23 mouse cellular contexts compared by ENCODE assay signal in genomic region chr7:125442323-125442722, GRCm38 (mm10). TPM values are rescaled to one million over a fixed set of nuclear protein-coding genes. Genes with fewer than 3 reads are reported as not detected.
DNase-seq lines count a peak whose midpoint lies in the region; ATAC-seq and TF ChIP-seq lines count a peak whose summit lies in the region.
"Had no signal": no experiment of that assay in that cellular context is flagged by ENCODE, and none has a peak within 500 bp of the region (broad histone marks: within the 10 kb centered on the region; RNA-seq: fewer than 3 reads in every experiment).

No protein-coding gene starts in this region.

- no peak overlapping the region for H3K4me3 ChIP-seq in lung, embryonic 14.5 days (ENCODE audit: low read depth, low read length)
- H3K4me3 ChIP-seq in lung, embryonic 16.5 days (ENCODE audit: low read length), result no peak overlapping the region
- H3K4me3 ChIP-seq: embryonic facial prominence, embryonic 13.5 days; embryonic facial prominence, embryonic 15.5 days; erythroblast, embryonic 14.5 days; forebrain, embryonic 10.5 days; forebrain, embryonic 12.5 days had no signal

- no peak overlapping the region for H3K4me2 ChIP-seq in lung, embryonic 14.5 days
- H3K4me2 ChIP-seq in lung, embryonic 16.5 days (ENCODE audit: low read depth, low read length), result no peak overlapping the region
- H3K4me2 ChIP-seq: embryonic facial prominence, embryonic 13.5 days; embryonic facial prominence, embryonic 15.5 days; forebrain, embryonic 12.5 days had no signal

- peak overlapping the region; percentile 42; the same call in 1 of the 2 replicates for H3K27ac ChIP-seq in lung, embryonic 14.5 days (ENCODE audit: low read depth)
- H3K27ac ChIP-seq in lung, embryonic 16.5 days (ENCODE audit: low read length), result peak overlapping the region; percentile 53; the same call in 1 of the 2 replicates
- H3K27ac ChIP-seq: embryonic facial prominence, embryonic 13.5 days; embryonic facial prominence, embryonic 15.5 days; forebrain, embryonic 10.5 days; forebrain, embryonic 12.5 days had no signal

- no peak overlapping the region for H3K9ac ChIP-seq in lung, embryonic 14.5 days
- no peak overlapping the region for H3K9ac ChIP-seq in lung, embryonic 16.5 days (ENCODE audit: low read length)
- H3K9ac ChIP-seq: embryonic facial prominence, embryonic 13.5 days; embryonic facial prominence, embryonic 15.5 days; forebrain, embryonic 12.5 days had no signal

- peaks cover 14% of the 10 kb centered on the region for H3K4me1 ChIP-seq in lung, embryonic 14.5 days (ENCODE audit: insufficient read depth)
- peaks cover 14% of the 10 kb centered on the region for H3K4me1 ChIP-seq in lung, embryonic 16.5 days (replicated peaks; ENCODE audit: control insufficient read depth, insufficient read depth, low read length)

- WGBS in lung, embryonic 14.5 days, result 45% methylated on average over 4 of the region's 4 CpGs
- WGBS in lung, embryonic 16.5 days, result 44% methylated on average over 4 of the region's 4 CpGs

- TF ChIP-seq CTCF in lung, embryonic 14.5 days (IDR thresholded peaks at IDR 0.05; ENCODE audit: low read depth), result no peak

- peaks cover 5% of the 10 kb centered on the region; the same call in 1 of the 2 replicates for H3K9me3 ChIP-seq in lung, embryonic 14.5 days (ENCODE audit: low read depth, low read length)
- peaks cover 4% of the 10 kb centered on the region; the same call in 1 of the 2 replicates for H3K9me3 ChIP-seq in lung, embryonic 16.5 days (ENCODE audit: control insufficient read depth, low read length)
- H3K9me3 ChIP-seq: embryonic facial prominence, embryonic 13.5 days; embryonic facial prominence, embryonic 15.5 days; forebrain, embryonic 10.5 days; forebrain, embryonic 12.5 days had no signal

- no peaks in the 10 kb centered on the region for H3K36me3 ChIP-seq in lung, embryonic 14.5 days (ENCODE audit: insufficient read depth)
- H3K36me3 ChIP-seq in lung, embryonic 16.5 days (ENCODE audit: control insufficient read depth, insufficient read depth, low read length), result no peaks in the 10 kb centered on the region
- H3K36me3 ChIP-seq: embryonic facial prominence, embryonic 13.5 days had no signal

- DNase-seq in lung, embryonic 14.5 days, result peak; percentile 84
- DNase-seq in lung, adult 18-20 months, result no peak
- no peak for DNase-seq in lung, postnatal 10 days
- peak; percentile 13 for DNase-seq in brain, adult 2 months (ENCODE audit: low read depth, low spot score)
- no peak for DNase-seq in frontal cortex, postnatal 14 days (ENCODE audit: low spot score in 2 of 2)
- DNase-seq: adrenal gland, adult 2 months; adrenal gland, postnatal 10 days; adrenal gland, postnatal 25 days; cerebellum, adult 11 months; cerebellum, adult 18-20 months; cerebellum, adult 8-10 months; cerebellum, postnatal 14 days; cerebellum, postnatal 36 days; embryo, embryonic 11 days had no signal

- no peaks in the 10 kb centered on the region for H3K27me3 ChIP-seq in lung, embryonic 14.5 days (ENCODE audit: insufficient read depth, low read length)
- H3K27me3 ChIP-seq in lung, embryonic 16.5 days (ENCODE audit: control insufficient read depth, insufficient read depth, low read depth, low read length), result no peaks in the 10 kb centered on the region
- H3K27me3 ChIP-seq: embryonic facial prominence, embryonic 13.5 days; embryonic facial prominence, embryonic 15.5 days; forebrain, embryonic 12.5 days had no signal

- ATAC-seq in lung, embryonic 14.5 days (ENCODE audit: insufficient read depth), result 0 out of 2 replicates have a peak, but pooled peaks have one; percentile 9
- no peak; the same call in 1 of the 2 replicates for ATAC-seq in lung, embryonic 16.5 days (ENCODE audit: low read depth)
- no peak for ATAC-seq in CD4-positive, CD25-positive, alpha-beta regulatory T cell, adult 4 months
- ATAC-seq: forebrain, embryonic 14.5 days; forebrain, embryonic 16.5 days had no signal

RNA-seq across cellular contexts. Expression of gene Kdm8, which starts 2.2 kb away (rescaled TPM):
- 14.9 and 15.7 TPM in 2 replicates for polyA plus RNA-seq in lung, embryonic 14.5 days (2014; fragmentation: Nextera tagmentation; extraction: Ambion mirVana)
- polyA plus RNA-seq in lung, embryonic 16.5 days (2015; fragmentation: Nextera tagmentation; extraction: Ambion mirVana), result 12.4 and 13.1 TPM in 2 replicates
- polyA plus RNA-seq in CD4-positive, CD25-positive, alpha-beta regulatory T cell, adult 4 months (2017; shearing (Covaris generic)), result 10 to 100 TPM in 1 of 2 experiments, 1 to 10 TPM in 1; 4.5 to 10.9 TPM

RNA-seq across cellular contexts. Expression of gene Nsmce1, which starts 49.1 kb away (rescaled TPM):
- 153 and 156 TPM in 2 replicates for polyA plus RNA-seq in lung, embryonic 14.5 days (2014; fragmentation: Nextera tagmentation; extraction: Ambion mirVana)
- polyA plus RNA-seq in lung, embryonic 16.5 days (2015; fragmentation: Nextera tagmentation; extraction: Ambion mirVana), result 148 and 151 TPM in 2 replicates
- 100 to 1,000 TPM; 116 to 118 TPM for polyA plus RNA-seq in CD4-positive, CD25-positive, alpha-beta regulatory T cell, adult 4 months (2017; shearing (Covaris generic))

Comparison
In these comparisons a context has a peak if more than half of its experiments do, and no peak if none do; other contexts are left out.
1. DNase-seq: peak in lung, embryonic 14.5 days (single experiment) and brain, adult 2 months (single experiment); none in lung, adult 18-20 months (0 of 2), lung, postnatal 10 days (single experiment) and frontal cortex, postnatal 14 days (0 of 2).